Mouse (Mus musculus) heart, adult 2 months (tissue): ENCODE results near the gene Kif21a.

Source experiments
- CTCF ChIP-seq: fragments of 200-600 bp; IDR thresholded peaks from 2 replicates; pipeline ENCODE4 v1.8.1; 2022; ENCODE audit warnings: antibody characterized with exemption, mild to moderate bottlenecking, moderate library complexity
- EP300 ChIP-seq: fragments of 200-500 bp; IDR thresholded peaks from 2 replicates; pipeline ENCODE4 v1.6.1; 2011; ENCODE audit warnings: low read depth, low read length, control low read depth; ENCODE audit not compliant: insufficient read depth
- POLR2A ChIP-seq: fragments of 200-500 bp; IDR thresholded peaks from 2 replicates; pipeline ENCODE4 v1.6.1; 2011; ENCODE audit warnings: mild to moderate bottlenecking, low read depth, low read length, control low read depth; ENCODE audit not compliant: insufficient read depth

DNA sequence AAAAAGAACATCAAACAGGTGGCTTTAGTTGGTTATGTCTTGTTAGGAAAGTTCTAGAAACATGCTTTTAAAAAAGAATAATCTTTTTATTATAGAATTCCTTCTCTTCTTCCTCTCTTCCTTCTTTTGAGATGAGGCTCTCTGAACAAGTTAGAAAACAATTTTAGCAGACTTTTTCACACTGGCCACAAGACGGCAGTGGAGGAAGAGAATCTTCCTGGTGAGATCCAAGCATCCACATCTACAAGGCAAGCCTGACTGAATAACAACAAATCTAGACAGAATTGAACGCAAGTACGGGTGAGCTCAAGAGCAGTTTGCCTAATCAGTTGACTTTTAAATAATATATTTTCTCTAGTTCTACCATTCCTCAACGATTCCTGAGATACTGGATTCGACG, 98.4 kb downstream of the Kif21a start:
- TF ChIP-seq EP300 = no peak
- no peak for TF ChIP-seq CTCF
- no peak for TF ChIP-seq POLR2A
